Mouse (Mus musculus) forebrain, embryonic 14.5 days (tissue): ENCODE results near the gene Clic5. TPM values are rescaled to one million over a fixed set of nuclear protein-coding genes. Genes with fewer than 3 reads are reported as not detected.

Experiments used
- ATAC-seq: fragments of 200-750 bp; cut with Nextera tagmentation; 2 replicates; pipeline ENCODE4 v1.8.0; 2017; ENCODE audit warnings: mild to moderate bottlenecking, moderate library complexity
- DNase-seq: peaks from one replicate; pipeline ENCODE4 v3.0.0-alpha.2; 2015; ENCODE audit warnings: low spot score
- H3K27ac ChIP-seq: fragments of 300-500 bp; sonication (generic); 2 replicates; pipeline ENCODE4 v1.5.1; 2014; ENCODE audit warnings: low read depth, mild to moderate bottlenecking, control low read depth, low read length, moderate library complexity
- H3K27me3 ChIP-seq: fragments of 300-500 bp; sonication (generic); replicated peaks from 2 replicates; pipeline ENCODE4 v1.6.1; 2014; ENCODE audit warnings: low read length, control low read depth, mixed read lengths; ENCODE audit not compliant: control insufficient read depth, insufficient read depth
- H3K36me3 ChIP-seq: fragments of 300-500 bp; sonication (generic); 2 replicates; pipeline ENCODE4 v1.6.1; 2014; ENCODE audit warnings: low read length, control low read depth; ENCODE audit not compliant: control insufficient read depth, insufficient read depth
- H3K4me1 ChIP-seq: fragments of 300-500 bp; sonication (generic); 2 replicates; pipeline ENCODE4 v1.6.1; 2014; ENCODE audit warnings: antibody characterized with exemption, low read length, control low read depth; ENCODE audit not compliant: control insufficient read depth, insufficient read depth
- H3K4me2 ChIP-seq: fragments of 300-500 bp; sonication (generic); 2 replicates; pipeline ENCODE4 v1.6.1; 2014; ENCODE audit warnings: mild to moderate bottlenecking, control low read depth, low read length
- H3K4me3 ChIP-seq: fragments of 300-500 bp; sonication (generic); 2 replicates; pipeline ENCODE4 v1.5.1; 2014; ENCODE audit warnings: low read depth, low read length, control low read depth
- H3K9ac ChIP-seq: fragments of 300-500 bp; sonication (generic); 2 replicates; pipeline ENCODE4 v1.6.1; 2014; ENCODE audit warnings: mild to moderate bottlenecking, low read length, control low read depth, moderate library complexity
- H3K9me3 ChIP-seq: fragments of 300-500 bp; sonication (generic); replicated peaks from 2 replicates; pipeline ENCODE4 v1.6.1; 2016; ENCODE audit warnings: low read length, control low read depth, mixed read lengths; ENCODE audit not compliant: control insufficient read depth
- WGBS: fragments of 180-500 bp; shearing (Covaris S2); extraction: QIAGEN DNeasy Blood & Tissue Kit; methylation state at CpG from one replicate; pipeline ENCODE4 v1.1.7; 2014; 5-methylcytosine and 5-hydroxymethylcytosine counted together
- polyA plus RNA-seq: library from polyadenylated mRNA; unstranded; fragments of >200 nt; fragmentation: Nextera tagmentation; extraction: Ambion mirVana; gene quantifications from 2 replicates; pipeline ENCODE4 v1.2.1, GENCODE M21; 2014

Gene Clic5
- polyA plus RNA-seq, 1 experiment from 2014 or later: 0.04 TPM

DNA sequence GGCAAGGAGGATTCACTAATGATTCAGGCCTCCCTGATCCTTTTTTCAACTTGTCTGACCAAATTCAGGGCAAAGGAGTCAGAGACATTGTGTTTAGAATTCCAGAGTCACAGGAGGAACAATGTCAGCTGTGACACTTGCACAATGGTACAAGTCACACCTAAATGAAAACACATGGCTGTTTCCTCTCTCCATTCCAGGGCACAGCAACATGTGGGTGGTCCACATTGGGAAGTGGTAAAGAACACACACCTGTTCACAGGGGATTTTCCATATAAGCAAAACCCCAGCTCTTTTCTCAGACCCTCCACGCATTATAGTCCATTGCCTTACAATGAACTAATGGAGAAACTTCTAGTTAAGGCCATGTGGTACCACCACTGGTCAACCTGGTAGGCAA, 115.7 kb downstream of the Clic5 start:
- H3K27me3 ChIP-seq: no peaks in the 10 kb centered on the region
- no peaks in the 10 kb centered on the region for H3K9me3 ChIP-seq
- DNase-seq: no peak
- no peaks in the 10 kb centered on the region for H3K4me1 ChIP-seq
- WGBS: 92% methylated on average over 1 of the region's 1 CpGs
- no peak overlapping the region for H3K4me2 ChIP-seq
- H3K27ac ChIP-seq: no peak overlapping the region
- no peak overlapping the region for H3K4me3 ChIP-seq
- no peaks in the 10 kb centered on the region for H3K36me3 ChIP-seq
- no peak overlapping the region for H3K9ac ChIP-seq
- ATAC-seq: no peak

GRCm38 (mm10) chr17:44309914-44310622, 121.7 kb downstream of the Clic5 start:
- Histone ChIP-seq H3K9ac (no peak overlapping the region), H3K27ac (no peak overlapping the region), H3K36me3 (no peaks in the 10 kb centered on the region), H3K4me1 (no peaks in the 10 kb centered on the region), H3K4me3 (no peak overlapping the region), H3K4me2 (no peak overlapping the region), H3K27me3 (no peaks in the 10 kb centered on the region), H3K9me3 (no peaks in the 10 kb centered on the region)
- DNase-seq (no peak), ATAC-seq (no peak)
- 83% methylated on average over 10 of the region's 10 CpGs for WGBS

DNA sequence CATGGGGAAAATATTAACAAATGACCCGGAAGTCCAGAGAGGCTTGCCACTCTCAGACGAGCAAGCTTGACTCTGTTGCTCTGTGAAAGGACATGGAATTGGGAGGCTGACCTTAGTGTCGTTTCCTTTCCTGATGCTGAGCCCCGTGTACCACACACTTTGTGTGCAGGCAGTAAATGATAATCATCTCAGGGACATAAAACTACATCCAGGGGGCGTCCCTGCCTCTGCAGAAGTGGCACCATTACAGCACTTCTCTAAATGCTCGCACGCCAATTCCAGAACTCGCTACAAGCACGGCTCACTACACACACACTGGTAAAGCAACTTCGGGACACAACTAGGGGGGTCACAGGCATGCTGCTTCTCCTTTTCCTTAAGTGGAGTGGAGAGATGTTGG, 136.9 kb downstream of the Clic5 start:
- H3K4me2 ChIP-seq: no peak overlapping the region
- no peak overlapping the region for H3K27ac ChIP-seq
- DNase-seq: no peak
- H3K36me3 ChIP-seq: no peaks in the 10 kb centered on the region
- no peaks in the 10 kb centered on the region for H3K9me3 ChIP-seq
- no peak overlapping the region for H3K4me3 ChIP-seq
- H3K27me3 ChIP-seq: no peaks in the 10 kb centered on the region
- no peak overlapping the region for H3K9ac ChIP-seq
- H3K4me1 ChIP-seq: peaks cover 7% of the 10 kb centered on the region; the same call in 1 of the 2 replicates
- 85% methylated on average over 10 of the region's 10 CpGs for WGBS
- no peak for ATAC-seq

GRCm38 (mm10) chr17:44327279-44328146, 139.1 kb downstream of the Clic5 start:
- Histone ChIP-seq H3K4me3 (no peak overlapping the region), H3K4me1 (peaks cover 7% of the 10 kb centered on the region; the same call in 1 of the 2 replicates), H3K27me3 (no peaks in the 10 kb centered on the region), H3K27ac (no peak overlapping the region), H3K36me3 (no peaks in the 10 kb centered on the region), H3K9me3 (no peaks in the 10 kb centered on the region), H3K4me2 (peak overlapping the region; percentile 35; the same call in 1 of the 2 replicates), H3K9ac (peak overlapping the region; percentile 45; the same call in 1 of the 2 replicates)
- WGBS: 18% methylated on average over 10 of the region's 10 CpGs
- peak; percentile 88 for ATAC-seq
- DNase-seq: peak; percentile 69

DNA sequence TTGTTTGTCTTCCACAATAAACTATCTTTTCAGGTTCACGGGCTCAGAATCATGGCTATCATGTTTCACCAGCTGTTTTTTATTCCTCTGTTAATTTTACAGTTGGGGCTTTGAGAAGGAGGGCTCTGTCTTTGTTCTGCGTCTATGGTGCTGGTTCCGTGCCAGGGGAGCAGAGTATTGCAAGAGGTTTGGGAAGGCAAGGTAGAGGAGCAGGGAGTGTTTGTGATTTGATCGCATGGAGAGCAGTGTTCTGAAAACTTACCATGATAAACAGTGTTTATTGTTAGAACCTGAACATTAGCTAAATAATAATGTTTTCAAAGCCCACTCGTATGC, 139.7 kb downstream of the Clic5 start:
- Histone ChIP-seq H3K27me3 (no peaks in the 10 kb centered on the region), H3K4me3 (no peak overlapping the region), H3K9ac (peak overlapping the region; percentile 45; the same call in 1 of the 2 replicates), H3K9me3 (no peaks in the 10 kb centered on the region), H3K36me3 (no peaks in the 10 kb centered on the region), H3K4me1 (peaks cover 7% of the 10 kb centered on the region; the same call in 1 of the 2 replicates), H3K27ac (no peak overlapping the region), H3K4me2 (peak overlapping the region; percentile 35; the same call in 1 of the 2 replicates)
- DNase-seq (peak; percentile 43), ATAC-seq (peak; percentile 71)
- 33% methylated on average over 5 of the region's 5 CpGs for WGBS

Other genes with a start within 250 kb of the Clic5 start
- gene Enpp5, start 109.8 kb upstream of the Clic5 start, polyA plus RNA-seq: 38.4 and 49.6 TPM in 2 replicates
- 4.4 and 4.5 TPM in 2 replicates for gene Enpp4, start 82.8 kb upstream of the Clic5 start, polyA plus RNA-seq